In genomic region chr11:72041768-72042607, GRCm38 (mm10) we compare ENCODE assay signal across 8 mouse cellular contexts. TPM values are rescaled to one million over a fixed set of nuclear protein-coding genes. Genes with fewer than 3 reads are reported as not detected.
A peak's percentile ranks its signal among the peaks of the same experiment; 100 is the strongest.
DNase-seq lines count a peak whose midpoint lies in the region; ATAC-seq and TF ChIP-seq lines count a peak whose summit lies in the region.

Gene Pimreg (plus strand): TSS chr11:72042032.

- peak within 1 kb of the TSS; percentile 65 for H3K4me3 ChIP-seq in embryonic facial prominence, embryonic 12.5 days
- H3K4me3 ChIP-seq in kidney, embryonic 14.5 days (ENCODE audit: low read length): peak within 1 kb of the TSS; percentile 70
- peak within 1 kb of the TSS; percentile 61 for H3K4me3 ChIP-seq in liver, embryonic 11.5 days (ENCODE audit: low read depth, low read length)
- peak within 1 kb of the TSS; percentile 91 for H3K4me3 ChIP-seq in myocyte

- H3K9ac ChIP-seq in embryonic facial prominence, embryonic 12.5 days: peak within 1 kb of the TSS; percentile 66
- peak within 1 kb of the TSS; percentile 63 for H3K9ac ChIP-seq in kidney, embryonic 14.5 days (ENCODE audit: low read depth, low read length)
- H3K9ac ChIP-seq in liver, embryonic 11.5 days (ENCODE audit: low read depth, low read length): peak within 1 kb of the TSS; percentile 71

- peak; percentile 96 for DNase-seq in 416B (ENCODE audit: low read depth)
- DNase-seq in adrenal gland, postnatal 25 days: peak; percentile 87
- DNase-seq in heart, adult 9 months (ENCODE audit: low spot score in 2 of 2): peak; percentile 78 to 91
- DNase-seq in liver, embryonic 11.5 days (ENCODE audit: low spot score): peak; percentile 88
- DNase-seq in splenic B cell, adult 2 months (ENCODE audit: low read depth, low spot score): peak; percentile 78

- peak within 1 kb of the TSS; percentile 34 for H3ac ChIP-seq in myocyte (ENCODE audit: control insufficient read depth, insufficient read length)

- H3K27me3 ChIP-seq in embryonic facial prominence, embryonic 12.5 days: 0 out of 2 replicates have a peak, but pooled peaks cover 3% of the 10 kb centered on the region
- no peaks in the 10 kb centered on the region for H3K27me3 ChIP-seq in kidney, embryonic 14.5 days (ENCODE audit: control insufficient read depth, insufficient read depth, low read length)
- H3K27me3 ChIP-seq in liver, embryonic 11.5 days (replicated peaks; ENCODE audit: control insufficient read depth, insufficient read depth, low read length): peaks cover 3% of the 10 kb centered on the region
- no peaks in the 10 kb centered on the region for H3K27me3 ChIP-seq in myocyte (ENCODE audit: control insufficient read depth, insufficient read depth, insufficient read length)
- no peaks in the 10 kb centered on the region for H3K27me3 ChIP-seq in splenic B cell, adult 2 months (ENCODE audit: control insufficient read depth, insufficient read depth, low read length, poor library complexity, severe bottlenecking)

- ATAC-seq in embryonic facial prominence, embryonic 12.5 days (ENCODE audit: insufficient number of reproducible peaks, insufficient read depth, low FRiP score, low TSS enrichment): peak; percentile 91
- peak; percentile 91 for ATAC-seq in kidney, embryonic 14.5 days (ENCODE audit: low FRiP score, low TSS enrichment)
- ATAC-seq in liver, embryonic 11.5 days (replicated peaks; ENCODE audit: low FRiP score): peak; percentile 86

- no peaks in the 10 kb centered on the region for H3K9me3 ChIP-seq in embryonic facial prominence, embryonic 12.5 days
- no peaks in the 10 kb centered on the region for H3K9me3 ChIP-seq in kidney, embryonic 14.5 days (ENCODE audit: control insufficient read depth, low read length)
- no peaks in the 10 kb centered on the region for H3K9me3 ChIP-seq in liver, embryonic 11.5 days (ENCODE audit: control insufficient read depth, low read length)

- H3K36me3 ChIP-seq in embryonic facial prominence, embryonic 12.5 days: peaks cover 19% of the 10 kb centered on the region
- H3K36me3 ChIP-seq in kidney, embryonic 14.5 days (ENCODE audit: control insufficient read depth, insufficient read depth, low read length): peaks cover 19% of the 10 kb centered on the region
- peaks cover 4% of the 10 kb centered on the region; the same call in 1 of the 2 replicates for H3K36me3 ChIP-seq in liver, embryonic 11.5 days (ENCODE audit: control insufficient read depth, insufficient read depth, low read length)
- H3K36me3 ChIP-seq in myocyte (ENCODE audit: control insufficient read depth, insufficient read depth): peaks cover 13% of the 10 kb centered on the region
- no peaks in the 10 kb centered on the region for H3K36me3 ChIP-seq in splenic B cell, adult 2 months (ENCODE audit: control insufficient read depth, insufficient read depth, low read length, poor library complexity, severe bottlenecking)

- TF ChIP-seq POLR2A in myocyte (IDR thresholded peaks at IDR 0.05; ENCODE audit: insufficient read length, low read depth): peak; percentile 45

- H3K27ac ChIP-seq in embryonic facial prominence, embryonic 12.5 days: peak within 1 kb of the TSS; percentile 81
- peak within 1 kb of the TSS; percentile 45 for H3K27ac ChIP-seq in kidney, embryonic 14.5 days (ENCODE audit: low read depth, low read length)
- peak within 1 kb of the TSS; percentile 67 for H3K27ac ChIP-seq in liver, embryonic 11.5 days (ENCODE audit: low read depth, low read length)

- under 1% methylated on average over 52 of the region's 52 CpGs for WGBS in embryonic facial prominence, embryonic 12.5 days
- WGBS in kidney, embryonic 14.5 days: under 1% methylated on average over 52 of the region's 52 CpGs
- under 1% methylated on average over 52 of the region's 52 CpGs for WGBS in liver, embryonic 11.5 days

- H3K4me2 ChIP-seq in embryonic facial prominence, embryonic 12.5 days (replicated peaks): peak within 1 kb of the TSS; percentile 87
- H3K4me2 ChIP-seq in kidney, embryonic 14.5 days (replicated peaks; ENCODE audit: low read depth, low read length): peak within 1 kb of the TSS; percentile 73
- peak within 1 kb of the TSS; percentile 90 for H3K4me2 ChIP-seq in liver, embryonic 11.5 days
- peak within 1 kb of the TSS; percentile 89 for H3K4me2 ChIP-seq in myocyte (ENCODE audit: low read depth)

- peaks cover 26% of the 10 kb centered on the region for H3K79me2 ChIP-seq in myocyte (ENCODE audit: control insufficient read depth, insufficient read depth)

- H3K4me1 ChIP-seq in embryonic facial prominence, embryonic 12.5 days: peaks cover 29% of the 10 kb centered on the region
- H3K4me1 ChIP-seq in kidney, embryonic 14.5 days (ENCODE audit: control insufficient read depth, insufficient read depth, low read length): peaks cover 23% of the 10 kb centered on the region
- peaks cover 22% of the 10 kb centered on the region for H3K4me1 ChIP-seq in liver, embryonic 11.5 days (replicated peaks; ENCODE audit: control insufficient read depth, insufficient read depth, low read length)

TF ChIP-seq in myocyte, 11 proteins besides CTCF, POLR2A, EP300 and RAD21:
- TF ChIP-seq REST (IDR thresholded peaks at IDR 0.05; ENCODE audit: insufficient read depth, insufficient read length): no peak
- no peak for TF ChIP-seq CEBPB (IDR thresholded peaks at IDR 0.05; ENCODE audit: insufficient read depth, poor library complexity, severe bottlenecking)
- no peak for TF ChIP-seq MAX (IDR thresholded peaks at IDR 0.05; ENCODE audit: low read depth)
- peak; percentile 97 for TF ChIP-seq E2F4 (IDR thresholded peaks at IDR 0.05; ENCODE audit: insufficient read depth)
- TF ChIP-seq MYOG (IDR thresholded peaks at IDR 0.05; ENCODE audit: control insufficient read depth in 1 of 3, insufficient read depth in 1 of 3, insufficient read length in 2 of 3, low read depth in 2 of 3): no peak
- peak; percentile 48 for TF ChIP-seq POLR2AphosphoS2 (IDR thresholded peaks at IDR 0.05; ENCODE audit: insufficient read length, low read depth)
- TF ChIP-seq USF1 (IDR thresholded peaks at IDR 0.05; ENCODE audit: low read depth): peak; percentile 45
- peak; percentile 52 for TF ChIP-seq SRF (IDR thresholded peaks at IDR 0.05; ENCODE audit: control insufficient read depth, insufficient read length, low read depth)

RNA-seq across cellular contexts. Expression of gene Pimreg, which starts in this region (rescaled TPM):
- total RNA-seq in adrenal gland, postnatal 25 days (2021): 8.4 and 13.2 TPM in 2 replicates
- polyA plus RNA-seq in embryonic facial prominence, embryonic 12.5 days (2016; fragmentation: Nextera tagmentation; extraction: Ambion mirVana): 143 and 144 TPM in 2 replicates
- 140 and 144 TPM in 2 replicates for polyA plus RNA-seq in kidney, embryonic 14.5 days (2014; fragmentation: Nextera tagmentation; extraction: Ambion mirVana)
- 74.9 and 78.5 TPM in 2 replicates for polyA plus RNA-seq in liver, embryonic 11.5 days (2014; fragmentation: Nextera tagmentation; extraction: Ambion mirVana)
- 77.9 TPM for polyA plus RNA-seq in myocyte (2012; fragmentation: generic; extraction: Trizol)

Comparison
In these comparisons a context has a peak if more than half of its experiments do, and no peak if none do; other contexts are left out.
1. Peak in every context shown above with its lines: DNase-seq, ATAC-seq, H3K4me3 ChIP-seq and H3K27ac ChIP-seq.